Mouse (Mus musculus): Measurements from ENCODE around the gene Egln2.

- TF ChIP-seq CTCF (IDR thresholded peaks at IDR 0.05; ENCODE audit: control insufficient read depth, insufficient read depth, insufficient read length) (no peak), MAX (IDR thresholded peaks at IDR 0.05) (no peak)
Observed at GRCm38 (mm10) chr7:27198779-27199178, 32.2 kb upstream of the Egln2 start.
